In the genomic region with DNA sequence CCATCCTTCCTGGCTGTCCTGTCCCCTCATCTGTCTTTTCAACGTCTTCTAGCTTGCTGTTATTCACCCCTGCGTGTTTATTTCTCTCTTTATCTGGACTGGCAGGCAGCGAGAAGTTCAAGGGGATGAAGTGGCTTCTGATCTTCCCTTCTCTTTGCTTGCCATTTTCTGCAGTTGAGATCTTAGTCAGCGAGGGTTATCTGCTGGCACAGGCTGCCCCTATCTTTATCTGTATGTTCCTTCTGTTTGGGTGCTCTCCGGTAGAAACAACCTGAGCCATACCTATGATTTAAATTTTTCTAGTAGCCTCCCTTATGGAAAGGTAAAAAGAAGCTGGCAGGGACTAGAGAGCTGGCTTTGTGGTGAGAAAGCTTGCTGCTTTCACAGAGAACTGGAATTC, we compare ENCODE assay signal across 10 mouse cellular contexts. TPM values are rescaled to one million over a fixed set of nuclear protein-coding genes. Genes with fewer than 3 reads are reported as not detected.
A peak's percentile ranks its signal among the peaks of the same experiment; 100 is the strongest.
DNase-seq lines count a peak whose midpoint lies in the region; ATAC-seq and TF ChIP-seq lines count a peak whose summit lies in the region.
"Had no signal": no experiment of that assay in that cellular context is flagged by ENCODE, and none has a peak within 500 bp of the region (broad histone marks: within the 10 kb centered on the region; RNA-seq: fewer than 3 reads in every experiment).

No protein-coding gene starts in this region.

- ATAC-seq in megakaryocyte, adult 5-6 weeks (ENCODE audit: poor library complexity, severe bottlenecking): no peak
- ATAC-seq in liver, postnatal 0 days: peak; percentile 28

- WGBS in liver, postnatal 0 days (ENCODE audit: insufficient replicate concordance): 37% methylated on average over 5 of the region's 5 CpGs

- TF ChIP-seq CTCF in liver, postnatal 0 days (IDR thresholded peaks at IDR 0.05; ENCODE audit: low read depth): no peak

- H3K4me3 ChIP-seq in megakaryocyte, embryonic 14.5 days (replicated peaks): peak overlapping the region; percentile 10
- H3K4me3 ChIP-seq in liver, postnatal 0 days (ENCODE audit: low read depth, low read length): peak overlapping the region; percentile 44
- H3K4me3 ChIP-seq: myocyte had no signal

- peak overlapping the region; percentile 83 for H3K4me2 ChIP-seq in liver, postnatal 0 days (ENCODE audit: low read depth, low read length)
- H3K4me2 ChIP-seq: hindbrain, embryonic 14.5 days had no signal

- peaks cover 58% of the 10 kb centered on the region for H3K4me1 ChIP-seq in megakaryocyte, embryonic 14.5 days
- H3K4me1 ChIP-seq in liver, postnatal 0 days (ENCODE audit: insufficient read depth): peaks cover 68% of the 10 kb centered on the region

- peak; percentile 100 for TF ChIP-seq EP300 in liver, postnatal 0 days (IDR thresholded peaks at IDR 0.05; ENCODE audit: low read depth)

- peaks cover 13% of the 10 kb centered on the region for H3K36me3 ChIP-seq in megakaryocyte, embryonic 14.5 days (replicated peaks; ENCODE audit: low read length)
- H3K36me3 ChIP-seq in liver, postnatal 0 days (replicated peaks; ENCODE audit: insufficient read depth, low read length): peaks cover 26% of the 10 kb centered on the region

- no peaks in the 10 kb centered on the region for H3K9me3 ChIP-seq in megakaryocyte, embryonic 14.5 days
- no peaks in the 10 kb centered on the region for H3K9me3 ChIP-seq in liver, postnatal 0 days (ENCODE audit: low read length)

- peak; percentile 59 to 73 for DNase-seq in adrenal gland, adult (ENCODE audit: inconsistent age in 2 of 2, low spot score in 1 of 2)
- no peak for DNase-seq in adrenal gland, postnatal 10 days
- peak; percentile 74 for DNase-seq in liver, postnatal 0 days
- DNase-seq in testis, postnatal 14 days (ENCODE audit: low spot score): no peak
- DNase-seq in kidney, adult 8-10 months: no peak
- no peak for DNase-seq in gastrocnemius, adult 8-10 months (ENCODE audit: low spot score in 2 of 2)

- H3K27me3 ChIP-seq in megakaryocyte, embryonic 14.5 days (replicated peaks): peaks cover 16% of the 10 kb centered on the region
- no peaks in the 10 kb centered on the region for H3K27me3 ChIP-seq in liver, postnatal 0 days (ENCODE audit: insufficient read depth, low read length)

- peak overlapping the region; percentile 67 for H3K9ac ChIP-seq in liver, postnatal 0 days (replicated peaks)
- H3K9ac ChIP-seq: hindbrain, embryonic 14.5 days had no signal

- peak overlapping the region; percentile 97 for H3K27ac ChIP-seq in liver, postnatal 0 days (ENCODE audit: low read depth)
- H3K27ac ChIP-seq: hindbrain, embryonic 14.5 days had no signal

RNA-seq across cellular contexts. Expression of a gene that starts 4.7 kb away (rescaled TPM):
- total RNA-seq in adrenal gland, postnatal 10 days (2021): 100 to 1,000 TPM in 1 of 2 experiments, 10 to 100 TPM in 1; 98.6 to 160 TPM
- 10.8 and 22.3 TPM in 2 replicates for polyA plus RNA-seq in megakaryocyte, embryonic 14.5 days (2012; ENCODE audit: insufficient read depth, low replicate concordance)
- total RNA-seq in megakaryocyte, adult 5-6 weeks (2015): 57.9 and 69.2 TPM in 2 replicates
- 73.5 and 121 TPM in 2 replicates for total RNA-seq in megakaryocyte, adult 5-6 weeks (2017)
- polyA plus RNA-seq in liver, postnatal 0 days (2015; fragmentation: Nextera tagmentation; extraction: Ambion mirVana): 175 and 212 TPM in 2 replicates
- 10 to 100 TPM; 48.5 to 85.9 (median 71.1) TPM for total RNA-seq in gastrocnemius, adult 8-10 months (2022)

Comparison
In these comparisons a context has a peak if more than half of its experiments do, and no peak if none do; other contexts are left out.
1. DNase-seq: peak in adrenal gland, adult (2 of 2) and liver, postnatal 0 days (single experiment); none in adrenal gland, postnatal 10 days (single experiment), testis, postnatal 14 days (single experiment), kidney, adult 8-10 months (0 of 2) and gastrocnemius, adult 8-10 months (0 of 2).